Mouse (Mus musculus): ENCODE measurements around the gene Pdpn.
A peak's percentile ranks its signal among the peaks of the same experiment; 100 is the strongest.

Pdpn gene

GRCm38 (mm10) chr4:143239117-143239516 lies 60.2 kb downstream of the Pdpn start:
- DNase-seq: no peak

- peak; percentile 23 for DNase-seq
These were observed 60.9 kb downstream of the Pdpn start for GRCm38 (mm10) chr4:143238241-143239031.

- no peak for DNase-seq
These were observed 67.5 kb downstream of the Pdpn start for GRCm38 (mm10) chr4:143231790-143232422.

- no peak for DNase-seq
These were observed 68.3 kb downstream of the Pdpn start for GRCm38 (mm10) chr4:143231110-143231509.

GRCm38 (mm10) chr4:143227976-143228375 lies 71.4 kb downstream of the Pdpn start:
- DNase-seq: no peak

- DNase-seq: no peak
These were observed 73.5 kb downstream of the Pdpn start for GRCm38 (mm10) chr4:143225886-143226285.

- no peak for DNase-seq
These were observed 80.0 kb downstream of the Pdpn start for GRCm38 (mm10) chr4:143219316-143219751.

GRCm38 (mm10) chr4:143218858-143219257 lies 80.5 kb downstream of the Pdpn start:
- no peak for DNase-seq

All from right cerebral cortex, postnatal 25 days (tissue).